Mouse (Mus musculus): ENCODE measurements around the gene Rps15. TPM values are rescaled to one million over a fixed set of nuclear protein-coding genes. Genes with fewer than 3 reads are reported as not detected.

Rps15 gene
- polyA plus RNA-seq, 2 experiments, result 805 to 2,097 TPM

GRCm38 (mm10) chr10:80253551-80253950 lies 38.7 kb upstream of the Rps15 start:
- H3K9ac ChIP-seq (replicated peaks), result no peak overlapping the region
- H3K4me2 ChIP-seq (ENCODE audit: low read depth), result no peak overlapping the region
- H3K4me3 ChIP-seq (ENCODE audit: insufficient read depth in 1 of 2, low read depth in 2 of 2, low read length in 2 of 2), result no peak overlapping the region
- 82% methylated on average over 6 of the region's 6 CpGs for WGBS (ENCODE audit: insufficient replicate concordance)
- ATAC-seq (ENCODE audit: insufficient read depth), result no peak
- H3K36me3 ChIP-seq (replicated peaks; ENCODE audit: control insufficient read depth, insufficient read depth, low read depth), result peaks cover 26% of the 10 kb centered on the region
- H3K27ac ChIP-seq, result no peak overlapping the region
- peaks cover 5 to 8% of the 10 kb centered on the region in 2 experiments; a peak in 3 of 4 replicates for H3K4me1 ChIP-seq (replicated peaks; ENCODE audit: control insufficient read depth in 2 of 2, insufficient read depth in 2 of 2, low read length in 1 of 2)
- no peaks in the 10 kb centered on the region for H3K9me3 ChIP-seq (ENCODE audit: control insufficient read depth, low read length)
- no peak for DNase-seq (ENCODE audit: low read depth in 3 of 3, low spot score in 3 of 3)
- H3K27me3 ChIP-seq (ENCODE audit: control insufficient read depth, insufficient read depth, low read length), result no peaks in the 10 kb centered on the region
- TF ChIP-seq CTCF (IDR thresholded peaks at IDR 0.05; ENCODE audit: low read depth) (no peak), EP300 (IDR thresholded peaks at IDR 0.05; ENCODE audit: low read depth) (no peak)

GRCm38 (mm10) chr10:80254331-80255297 lies 37.6 kb upstream of the Rps15 start:
- Histone ChIP-seq H3K36me3 (replicated peaks; ENCODE audit: control insufficient read depth, insufficient read depth, low read depth) (peaks cover 26% of the 10 kb centered on the region), H3K9ac (replicated peaks) (no peak overlapping the region), H3K27me3 (ENCODE audit: control insufficient read depth, insufficient read depth, low read length) (no peaks in the 10 kb centered on the region), H3K27ac (no peak overlapping the region), H3K4me1 (replicated peaks; ENCODE audit: control insufficient read depth in 2 of 2, insufficient read depth in 2 of 2, low read length in 1 of 2) (peaks cover 5 to 8% of the 10 kb centered on the region in 2 experiments; a peak in 3 of 4 replicates), H3K4me3 (ENCODE audit: insufficient read depth in 1 of 2, low read depth in 2 of 2, low read length in 2 of 2) (no peak overlapping the region), H3K4me2 (ENCODE audit: low read depth) (no peak overlapping the region), H3K9me3 (ENCODE audit: control insufficient read depth, low read length) (no peaks in the 10 kb centered on the region)
- WGBS (ENCODE audit: insufficient replicate concordance), result 88% methylated on average over 26 of the region's 26 CpGs
- ATAC-seq (ENCODE audit: insufficient read depth) (no peak), DNase-seq (ENCODE audit: low read depth in 3 of 3, low spot score in 3 of 3) (no peak)
- no peak for TF ChIP-seq EP300 (IDR thresholded peaks at IDR 0.05; ENCODE audit: low read depth)
- TF ChIP-seq CTCF (IDR thresholded peaks at IDR 0.05; ENCODE audit: low read depth), result no peak

GRCm38 (mm10) chr10:80255881-80256535 lies 36.2 kb upstream of the Rps15 start:
- H3K4me3 ChIP-seq (ENCODE audit: insufficient read depth in 1 of 2, low read depth in 2 of 2, low read length in 2 of 2), result no peak overlapping the region
- DNase-seq (ENCODE audit: low read depth in 3 of 3, low spot score in 3 of 3), result no peak
- no peak overlapping the region for H3K4me2 ChIP-seq (ENCODE audit: low read depth)
- no peak for ATAC-seq (ENCODE audit: insufficient read depth)
- 85% methylated on average over 5 of the region's 5 CpGs for WGBS (ENCODE audit: insufficient replicate concordance)
- H3K27me3 ChIP-seq (ENCODE audit: control insufficient read depth, insufficient read depth, low read length), result no peaks in the 10 kb centered on the region
- H3K9me3 ChIP-seq (ENCODE audit: control insufficient read depth, low read length), result no peaks in the 10 kb centered on the region
- H3K4me1 ChIP-seq (replicated peaks; ENCODE audit: control insufficient read depth in 2 of 2, insufficient read depth in 2 of 2, low read length in 1 of 2), result peaks cover 8 to 9% of the 10 kb centered on the region in 2 experiments
- H3K36me3 ChIP-seq (replicated peaks; ENCODE audit: control insufficient read depth, insufficient read depth, low read depth), result peaks cover 26% of the 10 kb centered on the region
- no peak overlapping the region for H3K27ac ChIP-seq
- 0 out of 2 replicates have a peak, but pooled peaks have one; percentile 12 for TF ChIP-seq CTCF (IDR thresholded peaks at IDR 0.05; ENCODE audit: low read depth)
- no peak for TF ChIP-seq EP300 (IDR thresholded peaks at IDR 0.05; ENCODE audit: low read depth)
- H3K9ac ChIP-seq (replicated peaks), result no peak overlapping the region

GRCm38 (mm10) chr10:80257936-80258335 lies 34.3 kb upstream of the Rps15 start:
- H3K27me3 ChIP-seq (ENCODE audit: control insufficient read depth, insufficient read depth, low read length), result no peaks in the 10 kb centered on the region
- H3K4me1 ChIP-seq (replicated peaks; ENCODE audit: control insufficient read depth in 2 of 2, insufficient read depth in 2 of 2, low read length in 1 of 2), result peaks cover 18% of the 10 kb centered on the region in 2 experiments
- DNase-seq (ENCODE audit: low read depth in 3 of 3, low spot score in 3 of 3) (no peak), ATAC-seq (ENCODE audit: insufficient read depth) (no peak)
- no peak overlapping the region for H3K9ac ChIP-seq (replicated peaks)
- no peak overlapping the region for H3K4me3 ChIP-seq (ENCODE audit: insufficient read depth in 1 of 2, low read depth in 2 of 2, low read length in 2 of 2)
- TF ChIP-seq CTCF (IDR thresholded peaks at IDR 0.05; ENCODE audit: low read depth), result no peak
- no peaks in the 10 kb centered on the region for H3K9me3 ChIP-seq (ENCODE audit: control insufficient read depth, low read length)
- no peak overlapping the region for H3K4me2 ChIP-seq (ENCODE audit: low read depth)
- WGBS (ENCODE audit: insufficient replicate concordance), result 60% methylated on average over 2 of the region's 2 CpGs
- no peak overlapping the region for H3K27ac ChIP-seq
- H3K36me3 ChIP-seq (replicated peaks; ENCODE audit: control insufficient read depth, insufficient read depth, low read depth), result peaks cover 26% of the 10 kb centered on the region

Measured in liver, embryonic 14.5 days (tissue).